Mouse (Mus musculus) hindbrain, postnatal 0 days (tissue): ENCODE results near the gene Igf2bp3. TPM values are rescaled to one million over a fixed set of nuclear protein-coding genes. Genes with fewer than 3 reads are reported as not detected.

Experiments used
- ATAC-seq: fragments of 200-750 bp; cut with Nextera tagmentation; 2 replicates; pipeline ENCODE4 v1.8.0; 2017; ENCODE audit warnings: mild to moderate bottlenecking, moderate TSS enrichment, moderate library complexity
- DNase-seq: peaks from one replicate; pipeline ENCODE4 v3.0.0-alpha.2; 2015; ENCODE audit warnings: low spot score
- H3K27ac ChIP-seq: fragments of 300-500 bp; sonication (generic); 2 replicates; pipeline ENCODE4 v1.5.1; 2014; ENCODE audit warnings: mild to moderate bottlenecking
- H3K27me3 ChIP-seq: fragments of 300-500 bp; sonication (generic); 2 replicates; pipeline ENCODE4 v1.6.1; 2014; ENCODE audit warnings: low read length, mixed read lengths; ENCODE audit not compliant: insufficient read depth
- H3K36me3 ChIP-seq: fragments of 300-500 bp; sonication (generic); 2 replicates; pipeline ENCODE4 v1.6.1; 2014; ENCODE audit warnings: low read length, mixed read lengths; ENCODE audit not compliant: insufficient read depth
- H3K4me1 ChIP-seq: fragments of 300-500 bp; sonication (generic); 2 replicates; pipeline ENCODE4 v1.6.1; 2014; ENCODE audit warnings: antibody characterized with exemption, low read length, mixed read lengths; ENCODE audit not compliant: insufficient read depth
- H3K4me2 ChIP-seq: fragments of 300-500 bp; sonication (generic); 2 replicates; pipeline ENCODE4 v1.6.1; 2014; ENCODE audit warnings: low read depth, mild to moderate bottlenecking, low read length, moderate library complexity, mixed read lengths
- H3K4me3 ChIP-seq: fragments of 300-500 bp; sonication (generic); 2 replicates; pipeline ENCODE4 v1.5.1; 2014; ENCODE audit warnings: low read length
- H3K9ac ChIP-seq: fragments of 300-500 bp; sonication (generic); replicated peaks from 2 replicates; pipeline ENCODE4 v1.6.1; 2014; ENCODE audit warnings: mild to moderate bottlenecking, low read length, moderate library complexity, mixed read lengths
- H3K9me3 ChIP-seq: fragments of 300-500 bp; sonication (generic); 2 replicates; pipeline ENCODE4 v1.6.1; 2016; ENCODE audit warnings: low read length, mixed read lengths
- CTCF ChIP-seq: IDR thresholded peaks from 2 replicates; pipeline ENCODE4 v1.5.1; 2016; ENCODE audit warnings: antibody characterized with exemption, control low read depth, low read depth
- WGBS: fragments of 180-500 bp; shearing (Covaris S2); extraction: QIAGEN DNeasy Blood & Tissue Kit; methylation state at CpG from one replicate; pipeline ENCODE4 v1.1.7; 2014; 5-methylcytosine and 5-hydroxymethylcytosine counted together
- polyA plus RNA-seq: library from polyadenylated mRNA; unstranded; fragments of >200 nt; fragmentation: Nextera tagmentation; extraction: Ambion mirVana; gene quantifications from 2 replicates; pipeline ENCODE4 v1.2.1, GENCODE M21; 2015
- total RNA-seq: library from RNA; depleted of rRNA; stranded (reverse); fragments of >200 nt; gene quantifications from 2 replicates; pipeline ENCODE4 v1.2.3, GENCODE M21; 2014

The Igf2bp3 gene
- total and polyA plus RNA-seq, 2 experiments from 2014 or later, result 8.9 to 16.6 TPM

- Histone ChIP-seq H3K9ac (no peak overlapping the region), H3K4me3 (no peak overlapping the region), H3K36me3 (no peaks in the 10 kb centered on the region), H3K4me2 (no peak overlapping the region), H3K27me3 (no peaks in the 10 kb centered on the region), H3K4me1 (no peaks in the 10 kb centered on the region), H3K9me3 (no peaks in the 10 kb centered on the region), H3K27ac (no peak overlapping the region)
- 74% methylated on average over 5 of the region's 5 CpGs for WGBS
- DNase-seq (no peak), ATAC-seq (no peak)
- no peak for TF ChIP-seq CTCF
Measured at GRCm38 (mm10) chr6:49115550-49115949, 99.2 kb downstream of the Igf2bp3 start.

- DNase-seq (no peak), ATAC-seq (no peak)
- no peak overlapping the region for H3K9ac ChIP-seq
- no peak overlapping the region for H3K4me3 ChIP-seq
- no peaks in the 10 kb centered on the region for H3K9me3 ChIP-seq
- H3K36me3 ChIP-seq, result no peaks in the 10 kb centered on the region
- no peak overlapping the region for H3K4me2 ChIP-seq
- TF ChIP-seq CTCF, result no peak
- H3K4me1 ChIP-seq, result no peaks in the 10 kb centered on the region
- 95% methylated on average over 6 of the region's 6 CpGs for WGBS
- H3K27me3 ChIP-seq, result no peaks in the 10 kb centered on the region
- no peak overlapping the region for H3K27ac ChIP-seq
Measured at GRCm38 (mm10) chr6:49114457-49114856, 100.3 kb downstream of the Igf2bp3 start.

GRCm38 (mm10) chr6:49113895-49114294 lies 100.9 kb downstream of the Igf2bp3 start:
- H3K36me3 ChIP-seq, result no peaks in the 10 kb centered on the region
- 85% methylated on average over 7 of the region's 7 CpGs for WGBS
- ATAC-seq (no peak), DNase-seq (no peak)
- H3K4me3 ChIP-seq, result no peak overlapping the region
- H3K4me2 ChIP-seq, result no peak overlapping the region
- no peak overlapping the region for H3K27ac ChIP-seq
- H3K9ac ChIP-seq, result no peak overlapping the region
- H3K4me1 ChIP-seq, result no peaks in the 10 kb centered on the region
- no peaks in the 10 kb centered on the region for H3K9me3 ChIP-seq
- H3K27me3 ChIP-seq, result no peaks in the 10 kb centered on the region
- no peak for TF ChIP-seq CTCF

- 89% methylated on average over 2 of the region's 2 CpGs for WGBS
- Histone ChIP-seq H3K36me3 (no peaks in the 10 kb centered on the region), H3K4me1 (no peaks in the 10 kb centered on the region), H3K27me3 (no peaks in the 10 kb centered on the region), H3K9ac (no peak overlapping the region), H3K9me3 (no peaks in the 10 kb centered on the region), H3K4me3 (no peak overlapping the region), H3K27ac (no peak overlapping the region), H3K4me2 (no peak overlapping the region)
- DNase-seq, result no peak
- TF ChIP-seq CTCF, result no peak
- ATAC-seq, result no peak
Measured at GRCm38 (mm10) chr6:49109196-49109595, 105.6 kb downstream of the Igf2bp3 start.

GRCm38 (mm10) chr6:49106746-49107500 lies 107.8 kb downstream of the Igf2bp3 start:
- Histone ChIP-seq H3K4me1 (no peaks in the 10 kb centered on the region), H3K9ac (no peak overlapping the region), H3K27me3 (no peaks in the 10 kb centered on the region), H3K9me3 (no peaks in the 10 kb centered on the region), H3K27ac (no peak overlapping the region), H3K4me3 (no peak overlapping the region), H3K36me3 (0 out of 2 replicates have a peak, but pooled peaks cover 3% of the 10 kb centered on the region), H3K4me2 (no peak overlapping the region)
- TF ChIP-seq CTCF, result no peak
- no peak for ATAC-seq
- WGBS, result 73% methylated on average over 15 of the region's 15 CpGs
- no peak for DNase-seq

- Histone ChIP-seq H3K9ac (no peak overlapping the region), H3K27ac (no peak overlapping the region), H3K4me2 (no peak overlapping the region), H3K9me3 (no peaks in the 10 kb centered on the region), H3K27me3 (no peaks in the 10 kb centered on the region), H3K4me3 (no peak overlapping the region), H3K4me1 (no peaks in the 10 kb centered on the region; the same call in 1 of the 2 replicates), H3K36me3 (peaks cover 3% of the 10 kb centered on the region; the same call in 1 of the 2 replicates)
- DNase-seq, result no peak
- ATAC-seq, result no peak
- 88% methylated on average over 1 of the region's 1 CpGs for WGBS
- TF ChIP-seq CTCF, result no peak
Measured at GRCm38 (mm10) chr6:49099086-49099485, 115.7 kb downstream of the Igf2bp3 start.

- H3K4me1 ChIP-seq, result no peaks in the 10 kb centered on the region; the same call in 1 of the 2 replicates
- no peak overlapping the region for H3K9ac ChIP-seq
- no peak overlapping the region for H3K4me3 ChIP-seq
- H3K27ac ChIP-seq, result peak overlapping the region; percentile 64; the same call in 1 of the 2 replicates
- no peak for TF ChIP-seq CTCF
- H3K9me3 ChIP-seq, result no peaks in the 10 kb centered on the region
- DNase-seq (peak; percentile 50), ATAC-seq (no peak)
- WGBS, result 40% methylated on average over 5 of the region's 5 CpGs
- H3K27me3 ChIP-seq, result no peaks in the 10 kb centered on the region
- H3K36me3 ChIP-seq, result peaks cover 9% of the 10 kb centered on the region; the same call in 1 of the 2 replicates
- peak overlapping the region; percentile 47; the same call in 1 of the 2 replicates for H3K4me2 ChIP-seq
Measured at GRCm38 (mm10) chr6:49097596-49098110, 117.1 kb downstream of the Igf2bp3 start.
